Mouse (Mus musculus): ENCODE measurements around the gene Cd59b. TPM values are rescaled to one million over a fixed set of nuclear protein-coding genes. Genes with fewer than 3 reads are reported as not detected.

Cd59b gene
- polyA plus RNA-seq, 1 experiment = 25.0 TPM

DNA sequence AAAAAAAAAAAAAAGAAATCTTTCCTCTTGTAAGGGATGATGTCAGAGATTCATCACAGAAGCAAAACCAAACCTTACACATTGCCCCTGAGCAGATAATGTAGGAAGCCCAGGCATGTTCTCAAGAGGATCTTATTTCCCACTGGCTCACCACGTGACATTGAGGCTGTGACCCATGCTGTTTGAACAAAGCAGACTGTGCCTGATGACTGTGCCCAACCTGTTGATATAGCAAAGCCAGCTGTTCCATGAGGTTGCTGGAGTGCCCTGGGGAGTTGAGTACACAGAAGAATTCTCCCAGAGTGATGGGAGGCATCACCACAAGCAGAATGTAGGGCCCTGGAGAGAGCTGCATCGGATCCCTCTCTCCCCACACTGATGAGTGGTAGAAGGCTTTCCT lies 66.3 kb downstream of the Cd59b start:
- H3K36me3 ChIP-seq (ENCODE audit: control insufficient read depth, insufficient read depth, low read length) = no peaks in the 10 kb centered on the region
- 0 out of 2 replicates have a peak, but pooled peaks cover 2% of the 10 kb centered on the region for H3K4me1 ChIP-seq (ENCODE audit: control insufficient read depth, insufficient read depth, low read length)
- H3K27ac ChIP-seq (ENCODE audit: insufficient read depth, low read depth, low read length) = no peak overlapping the region
- H3K27me3 ChIP-seq (replicated peaks; ENCODE audit: control insufficient read depth, insufficient read depth, low read length) = no peaks in the 10 kb centered on the region
- no peak overlapping the region for H3K4me3 ChIP-seq (ENCODE audit: insufficient read depth, low read depth, low read length)
- DNase-seq = no peak
- TF ChIP-seq POLR2A (IDR thresholded peaks at IDR 0.05; ENCODE audit: low read depth, low read length) (no peak), CTCF (conservative IDR thresholded peaks at IDR 0.05; ENCODE audit: insufficient read depth, insufficient read length, low read depth, low read length) (no peak)
- WGBS = 57% methylated on average over 2 of the region's 2 CpGs

Other genes starting within 250 kb of the Cd59b start
- gene Lmo2, start 111.9 kb upstream of the Cd59b start, polyA plus RNA-seq (2012; rRNA removed) = 18.5 and 20.8 TPM in 2 replicates
- 22.3 and 25.0 TPM in 2 replicates for gene Fbxo3, start 42.1 kb upstream of the Cd59b start, polyA plus RNA-seq (2012; rRNA removed)
- gene 4931422A03Rik, start 41.5 kb upstream of the Cd59b start, polyA plus RNA-seq (2012; rRNA removed) = not detected in 2 replicates
- 0.14 and 0.18 TPM in 2 replicates for gene Gm10912, start 4.0 kb upstream of the Cd59b start, polyA plus RNA-seq (2012; rRNA removed)
- gene Gm10799, start 1.3 kb upstream of the Cd59b start, polyA plus RNA-seq (2012; rRNA removed) = not detected in 2 replicates
- 31.1 and 31.6 TPM in 2 replicates for gene Cd59a, start 26.0 kb downstream of the Cd59b start, polyA plus RNA-seq (2012; rRNA removed)
- 0.12 and 0.19 TPM in 2 replicates for gene A930018P22Rik, start 52.9 kb downstream of the Cd59b start, polyA plus RNA-seq (2012; rRNA removed)